Mouse (Mus musculus): ENCODE results near the gene Naaladl2. TPM values are rescaled to one million over a fixed set of nuclear protein-coding genes. Genes with fewer than 3 reads are reported as not detected.
"Not testable (repeated sequence)": the region's sequence is repeated elsewhere in the genome, so short reads cannot be mapped to it uniquely, and the experiment has no call there.

Gene Naaladl2
- polyA plus RNA-seq, 1 experiment from 2014 or later = 0.23 TPM

DNA sequence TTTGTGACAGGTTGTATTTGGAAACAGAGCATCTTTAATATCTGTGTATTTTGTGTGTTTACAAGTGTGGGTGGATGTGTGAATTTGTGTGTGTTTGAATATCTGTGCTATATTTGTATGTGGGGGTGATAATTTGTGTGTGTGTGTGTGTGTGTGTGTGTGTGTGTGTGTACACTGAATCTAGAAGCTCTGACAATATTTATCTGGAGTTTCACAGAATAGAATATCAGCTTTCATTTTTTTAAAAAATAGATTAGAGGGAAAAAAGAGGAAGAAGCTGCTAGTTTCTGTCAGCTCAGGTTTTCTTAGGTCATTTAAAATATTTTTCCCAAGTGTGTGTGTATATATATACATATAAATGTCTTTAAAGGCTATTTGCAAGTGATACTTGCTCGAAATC is 68.3 kb downstream of the Naaladl2 start:
- H3K9ac ChIP-seq = no peak overlapping the region
- H3K36me3 ChIP-seq = no peaks in the 10 kb centered on the region
- no peak overlapping the region for H3K4me3 ChIP-seq (replicated peaks)
- WGBS (ENCODE audit: insufficient replicate concordance) = 50% methylated on average over 1 of the region's 1 CpGs
- no peak overlapping the region for H3K4me2 ChIP-seq
- H3K9me3 ChIP-seq (replicated peaks) = no peaks in the 10 kb centered on the region
- no peak for ATAC-seq (ENCODE audit: low read depth)
- no peaks in the 10 kb centered on the region for H3K27me3 ChIP-seq
- no peak for DNase-seq
- H3K27ac ChIP-seq = no peak overlapping the region
- no peaks in the 10 kb centered on the region for H3K4me1 ChIP-seq (replicated peaks)

DNA sequence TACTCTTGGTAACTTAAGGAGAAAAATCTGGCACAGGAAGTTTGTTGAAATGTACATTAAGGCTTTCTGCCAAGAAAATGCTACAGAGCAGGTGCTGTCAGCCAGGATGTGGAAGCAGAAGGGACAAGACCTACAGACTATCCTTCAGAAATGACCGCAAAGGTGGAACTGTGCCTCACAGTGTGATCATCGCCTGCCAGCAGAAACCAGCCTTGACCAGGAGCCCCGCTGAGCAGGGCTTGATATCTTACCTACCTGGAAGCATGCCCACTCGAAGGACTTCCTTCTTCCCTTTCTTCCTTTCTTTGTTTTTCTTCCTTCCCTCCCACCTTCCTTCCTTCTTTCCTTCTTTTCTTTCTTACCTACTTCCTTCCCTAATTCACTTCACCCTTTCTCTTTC is 69.8 kb downstream of the Naaladl2 start:
- Histone ChIP-seq H3K27me3 (no peaks in the 10 kb centered on the region), H3K27ac (no peak overlapping the region), H3K9me3 (replicated peaks) (no peaks in the 10 kb centered on the region), H3K4me3 (replicated peaks) (no peak overlapping the region), H3K36me3 (no peaks in the 10 kb centered on the region), H3K4me2 (no peak overlapping the region), H3K9ac (no peak overlapping the region), H3K4me1 (replicated peaks) (no peaks in the 10 kb centered on the region)
- DNase-seq (no peak), ATAC-seq (ENCODE audit: low read depth) (no peak)
- 58% methylated on average over 4 of the region's 4 CpGs for WGBS (ENCODE audit: insufficient replicate concordance)

DNA sequence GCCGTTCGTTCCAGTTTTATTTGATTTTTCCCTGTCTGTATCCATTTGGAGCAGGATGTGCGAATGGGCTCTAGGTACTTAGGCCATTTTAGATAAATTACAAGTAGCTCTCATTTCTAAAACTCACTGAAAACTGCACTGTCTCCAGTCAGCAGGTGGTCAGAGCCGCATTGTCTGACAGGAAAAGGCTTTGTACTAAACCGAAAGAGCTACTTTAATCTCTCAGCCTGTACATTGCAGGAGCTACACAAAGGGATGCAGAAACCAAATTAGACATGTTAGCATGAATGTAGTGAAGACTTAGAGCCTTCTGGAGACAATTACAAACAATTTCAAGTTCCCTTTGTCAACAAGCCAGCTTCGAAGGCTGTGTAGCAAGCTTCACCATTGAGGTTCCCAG is 70.2 kb downstream of the Naaladl2 start:
- Histone ChIP-seq H3K27me3 (no peaks in the 10 kb centered on the region), H3K4me2 (no peak overlapping the region), H3K4me1 (replicated peaks) (no peaks in the 10 kb centered on the region), H3K9me3 (replicated peaks) (no peaks in the 10 kb centered on the region), H3K9ac (no peak overlapping the region), H3K4me3 (replicated peaks) (no peak overlapping the region), H3K27ac (no peak overlapping the region), H3K36me3 (no peaks in the 10 kb centered on the region)
- DNase-seq (no peak), ATAC-seq (ENCODE audit: low read depth) (no peak)
- WGBS (ENCODE audit: insufficient replicate concordance) = 69% methylated on average over 6 of the region's 6 CpGs

DNA sequence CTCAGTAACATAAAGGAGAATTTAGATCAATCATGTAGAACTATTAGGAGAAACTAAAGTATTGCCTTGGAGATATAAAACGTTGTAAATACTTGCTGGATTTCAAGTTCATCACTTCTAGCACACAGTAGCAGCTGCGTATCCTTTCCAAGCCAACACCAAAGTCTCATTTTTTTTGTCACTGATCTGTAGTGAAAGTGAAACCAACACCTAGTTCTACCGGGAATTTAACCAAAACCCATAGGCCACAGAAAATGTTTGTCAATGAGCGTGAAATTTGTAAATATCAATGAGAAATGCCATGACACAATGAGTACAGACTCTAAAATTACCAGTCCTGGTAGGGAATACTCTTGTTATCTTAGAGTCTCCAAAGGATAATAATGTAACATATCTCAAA is 80.8 kb downstream of the Naaladl2 start:
- Histone ChIP-seq H3K4me1 (replicated peaks) (no peaks in the 10 kb centered on the region), H3K4me2 (no peak overlapping the region), H3K36me3 (no peaks in the 10 kb centered on the region), H3K4me3 (replicated peaks) (no peak overlapping the region), H3K9ac (no peak overlapping the region), H3K9me3 (replicated peaks) (no peaks in the 10 kb centered on the region), H3K27ac (no peak overlapping the region), H3K27me3 (no peaks in the 10 kb centered on the region)
- DNase-seq (no peak), ATAC-seq (ENCODE audit: low read depth) (no peak)
- 62% methylated on average over 4 of the region's 4 CpGs for WGBS (ENCODE audit: insufficient replicate concordance)

DNA sequence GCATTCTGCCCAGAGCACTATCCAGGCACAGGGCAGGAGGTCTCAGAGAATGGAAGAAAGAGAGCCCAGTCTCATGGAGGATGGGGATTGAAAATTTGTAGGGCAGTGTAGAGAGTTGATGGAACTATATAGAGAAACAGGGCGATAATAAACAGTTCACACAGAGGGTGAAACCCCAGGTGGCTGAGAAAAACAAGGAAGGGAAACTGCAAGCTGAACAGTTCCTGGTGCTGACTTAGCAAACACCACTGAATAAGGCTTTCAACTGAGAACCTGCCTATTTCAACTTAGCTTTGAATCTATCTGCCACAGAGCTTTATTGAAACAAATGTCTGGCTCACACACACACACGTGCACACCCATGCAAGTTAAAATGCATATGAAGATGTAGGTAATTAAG is 91.1 kb downstream of the Naaladl2 start:
- H3K27ac ChIP-seq = no peak overlapping the region
- ATAC-seq (ENCODE audit: low read depth) = no peak

DNA sequence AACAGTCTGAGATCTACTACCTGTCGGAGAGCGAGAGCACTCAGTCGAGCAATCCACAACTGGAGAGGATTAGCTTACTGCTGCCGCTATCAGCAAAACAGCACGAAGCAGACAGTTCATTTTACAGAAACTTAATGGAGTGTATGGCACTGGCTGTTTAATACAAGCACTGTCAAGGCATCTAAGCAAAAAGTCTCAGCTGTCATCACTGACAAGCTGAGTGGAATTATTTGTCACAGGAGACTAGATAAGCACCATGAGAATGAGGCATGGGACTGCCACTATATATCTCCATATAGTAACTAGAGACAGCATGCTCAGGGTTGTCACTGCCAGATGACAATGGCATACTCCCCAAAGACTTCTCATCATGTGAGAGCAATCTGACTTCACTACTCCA is 124.1 kb downstream of the Naaladl2 start:
- 59% methylated on average over 5 of the region's 5 CpGs for WGBS (ENCODE audit: insufficient replicate concordance)

More for the DNA sequence above, 91.1 kb downstream of the Naaladl2 start:
- no peaks in the 10 kb centered on the region for H3K4me1 ChIP-seq (replicated peaks)
- H3K9ac ChIP-seq = no peak overlapping the region
- H3K9me3 ChIP-seq (replicated peaks) = no peaks in the 10 kb centered on the region
- H3K4me2 ChIP-seq = no peak overlapping the region
- no peaks in the 10 kb centered on the region for H3K27me3 ChIP-seq
- 16% methylated on average over 2 of the region's 2 CpGs for WGBS (ENCODE audit: insufficient replicate concordance)
- no peaks in the 10 kb centered on the region for H3K36me3 ChIP-seq
- no peak overlapping the region for H3K4me3 ChIP-seq (replicated peaks)
- DNase-seq = no peak

DNA sequence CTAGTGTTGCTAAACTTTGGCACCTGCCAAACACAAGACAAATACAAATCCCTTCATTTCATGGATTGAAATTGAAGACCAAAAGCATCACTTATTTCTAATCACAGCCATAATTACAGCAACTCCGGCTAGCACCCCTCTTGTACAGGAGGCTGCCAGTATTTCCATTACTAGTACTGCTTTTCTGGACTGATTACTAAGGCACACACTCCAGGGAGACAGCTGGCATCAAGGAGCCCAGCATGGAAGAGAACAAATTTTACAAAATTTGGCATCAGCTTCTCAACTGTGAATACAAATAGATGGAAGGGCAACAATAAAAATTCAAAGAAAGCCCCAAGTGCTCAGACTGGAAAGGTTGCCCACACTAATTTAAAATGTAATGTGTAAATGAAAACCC is 133.3 kb downstream of the Naaladl2 start:
- WGBS (ENCODE audit: insufficient replicate concordance) = 75% methylated on average over 1 of the region's 1 CpGs
- no peak for DNase-seq
- no peaks in the 10 kb centered on the region for H3K9me3 ChIP-seq (replicated peaks)

More for the DNA sequence above, 124.1 kb downstream of the Naaladl2 start:
- Histone ChIP-seq H3K9ac (no peak overlapping the region), H3K27ac (no peak overlapping the region), H3K4me1 (replicated peaks) (no peaks in the 10 kb centered on the region), H3K36me3 (no peaks in the 10 kb centered on the region), H3K27me3 (no peaks in the 10 kb centered on the region), H3K4me2 (no peak overlapping the region), H3K9me3 (replicated peaks) (no peaks in the 10 kb centered on the region), H3K4me3 (replicated peaks) (no peak overlapping the region)
- DNase-seq (no peak), ATAC-seq (ENCODE audit: low read depth) (no peak)

DNA sequence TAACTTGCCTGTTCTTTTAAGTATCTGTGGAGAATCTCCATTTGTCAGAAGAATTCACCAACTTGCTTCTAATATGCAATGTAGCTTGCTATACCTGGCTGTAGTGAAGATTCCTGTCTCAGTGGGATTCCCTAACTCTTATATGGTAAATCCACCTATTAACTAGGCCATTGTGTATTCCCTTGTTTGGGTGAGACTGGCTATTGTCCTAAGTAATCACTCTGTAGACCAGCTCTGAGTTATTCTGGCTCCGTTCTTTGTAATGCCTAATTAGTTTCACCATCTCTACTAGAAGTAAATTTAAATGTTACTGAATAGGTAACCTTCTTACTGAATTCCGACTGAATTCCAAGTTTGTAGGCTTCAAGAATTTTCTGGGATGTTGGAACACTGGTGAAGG is 137.3 kb downstream of the Naaladl2 start:
- not testable (repeated sequence) for H3K9me3 ChIP-seq (replicated peaks); H3K9ac ChIP-seq; H3K27ac ChIP-seq; H3K4me3 ChIP-seq (replicated peaks); ATAC-seq (ENCODE audit: low read depth); H3K27me3 ChIP-seq; H3K4me2 ChIP-seq; DNase-seq; H3K4me1 ChIP-seq (replicated peaks); H3K36me3 ChIP-seq
- WGBS (ENCODE audit: insufficient replicate concordance) = 50% methylated on average over 2 of the region's 2 CpGs

More for the DNA sequence above, 133.3 kb downstream of the Naaladl2 start:
- Histone ChIP-seq H3K27ac (no peak overlapping the region), H3K9ac (no peak overlapping the region), H3K36me3 (no peaks in the 10 kb centered on the region), H3K27me3 (no peaks in the 10 kb centered on the region), H3K4me3 (replicated peaks) (no peak overlapping the region), H3K4me2 (no peak overlapping the region), H3K4me1 (replicated peaks) (no peaks in the 10 kb centered on the region)
- ATAC-seq (ENCODE audit: low read depth) = no peak

- Histone ChIP-seq H3K4me1 (replicated peaks) (no peaks in the 10 kb centered on the region), H3K4me2 (no peak overlapping the region), H3K9me3 (replicated peaks) (no peaks in the 10 kb centered on the region; the same call in 1 of the 2 replicates), H3K36me3 (no peaks in the 10 kb centered on the region), H3K27ac (no peak overlapping the region), H3K27me3 (no peaks in the 10 kb centered on the region), H3K4me3 (replicated peaks) (no peak overlapping the region), H3K9ac (no peak overlapping the region)
- ATAC-seq (ENCODE audit: low read depth) = no peak
- 38% methylated on average over 2 of the region's 2 CpGs for WGBS (ENCODE audit: insufficient replicate concordance)
- DNase-seq = no peak
Measured at GRCm38 (mm10) chr3:24992577-24992976, 151.5 kb downstream of the Naaladl2 start.

GRCm38 (mm10) chr3:24992078-24992477 is 152.0 kb downstream of the Naaladl2 start:
- Histone ChIP-seq H3K27me3 (no peaks in the 10 kb centered on the region), H3K36me3 (no peaks in the 10 kb centered on the region), H3K27ac (no peak overlapping the region), H3K4me3 (replicated peaks) (no peak overlapping the region), H3K4me1 (replicated peaks) (no peaks in the 10 kb centered on the region), H3K9ac (no peak overlapping the region), H3K4me2 (no peak overlapping the region), H3K9me3 (replicated peaks) (no peaks in the 10 kb centered on the region; the same call in 1 of the 2 replicates)
- no peak for ATAC-seq (ENCODE audit: low read depth)
- DNase-seq = no peak
- 69% methylated on average over 3 of the region's 3 CpGs for WGBS (ENCODE audit: insufficient replicate concordance)

GRCm38 (mm10) chr3:24982111-24982510 is 161.9 kb downstream of the Naaladl2 start:
- Histone ChIP-seq H3K4me2 (no peak overlapping the region), H3K9me3 (replicated peaks) (no peaks in the 10 kb centered on the region), H3K9ac (no peak overlapping the region), H3K27ac (no peak overlapping the region), H3K27me3 (no peaks in the 10 kb centered on the region), H3K36me3 (no peaks in the 10 kb centered on the region), H3K4me3 (replicated peaks) (no peak overlapping the region), H3K4me1 (replicated peaks) (no peaks in the 10 kb centered on the region)
- no peak for ATAC-seq (ENCODE audit: low read depth)
- no peak for DNase-seq
- WGBS (ENCODE audit: insufficient replicate concordance) = 60% methylated on average over 4 of the region's 4 CpGs

- H3K4me2 ChIP-seq = no peak overlapping the region
- H3K36me3 ChIP-seq = no peaks in the 10 kb centered on the region
- ATAC-seq (ENCODE audit: low read depth) (no peak), DNase-seq (no peak)
- H3K4me1 ChIP-seq (replicated peaks) = no peaks in the 10 kb centered on the region
- no peaks in the 10 kb centered on the region for H3K9me3 ChIP-seq (replicated peaks)
- no peak overlapping the region for H3K4me3 ChIP-seq (replicated peaks)
- 49% methylated on average over 2 of the region's 2 CpGs for WGBS (ENCODE audit: insufficient replicate concordance)
- H3K27me3 ChIP-seq = no peaks in the 10 kb centered on the region
- no peak overlapping the region for H3K27ac ChIP-seq
- H3K9ac ChIP-seq = no peak overlapping the region
Measured at GRCm38 (mm10) chr3:24942170-24942569, 201.9 kb downstream of the Naaladl2 start.
